Mouse (Mus musculus) CH12.LX (cell line): ENCODE measurements at regions not wholly inside any gene's neighbourhood (a gene's known extent, or its start where the extent isn't known, plus 50 kb on each side); places are given as distances from the start of the nearest gene placed in this dataset.

Experiments
- DNase-seq: peaks from one replicate; pipeline ENCODE4 v3.0.0-alpha.2; 2013; ENCODE audit errors: extremely low read depth
- H3K27ac ChIP-seq: 2 replicates; pipeline ENCODE4 v1.5.1; 2012; ENCODE audit warnings: low read depth, mild to moderate bottlenecking, control low read depth, moderate library complexity; ENCODE audit not compliant: insufficient read depth
- H3K27me3 ChIP-seq: replicated peaks from 2 replicates; pipeline ENCODE3; 2012; ENCODE audit warnings: inconsistent platforms
- H3K36me3 ChIP-seq, 2 experiments: replicated peaks in 1 of 2; 2 replicates each; pipeline versions ENCODE3 to v1.6.1; 2012; ENCODE audit warnings: inconsistent platforms in 1 of 2, low read length in 1 of 2, mild to moderate bottlenecking in 1 of 2, mixed read lengths in 1 of 2, moderate library complexity in 1 of 2; ENCODE audit not compliant: control insufficient read depth in 1 of 2, insufficient read depth in 1 of 2
- H3K4me1 ChIP-seq, 2 experiments: 2 replicates each; pipeline ENCODE4 v1.6.1; 2012; ENCODE audit warnings: inconsistent platforms in 1 of 2, moderate library complexity in 1 of 2; ENCODE audit not compliant: insufficient read depth in 2 of 2, control insufficient read depth in 1 of 2
- H3K4me2 ChIP-seq: 2 replicates; pipeline ENCODE4 v1.6.1; 2012; ENCODE audit warnings: low read depth, mild to moderate bottlenecking, control low read depth; ENCODE audit not compliant: poor library complexity, insufficient read depth, severe bottlenecking
- H3K4me3 ChIP-seq, 3 experiments: fragments of 150-350 bp in 1 of 3; sonication (generic) in 1 of 3; replicated peaks in 1 of 3; 2 replicates each; pipeline versions ENCODE3 to v1.5.1; 2011 to 2012; ENCODE audit warnings: low read depth in 2 of 3, low read length in 2 of 3, mild to moderate bottlenecking in 2 of 3, moderate library complexity in 2 of 3, control low read depth in 1 of 3, improper control_type of control experiment in 1 of 3, inconsistent platforms in 1 of 3, mixed read lengths in 1 of 3; ENCODE audit not compliant: poor library complexity in 1 of 3
- H3K79me2 ChIP-seq: replicated peaks from 2 replicates; pipeline ENCODE4 v1.6.1; 2012; ENCODE audit warnings: mild to moderate bottlenecking, moderate library complexity; ENCODE audit not compliant: control insufficient read depth, poor library complexity, insufficient read depth, severe bottlenecking; ENCODE audit errors: extremely low read depth
- H3K9ac ChIP-seq: 2 replicates; pipeline ENCODE4 v1.6.1; 2012; ENCODE audit warnings: low read depth, mild to moderate bottlenecking, control low read depth, moderate library complexity; ENCODE audit not compliant: insufficient read depth
- H3K9me3 ChIP-seq: replicated peaks from 2 replicates; pipeline ENCODE3; 2012; ENCODE audit warnings: low read length, inconsistent platforms, mixed read lengths
- BHLHE40 ChIP-seq: IDR thresholded peaks from 2 replicates; pipeline ENCODE4 v1.6.1; 2011; ENCODE audit warnings: mild to moderate bottlenecking, low read depth, low read length, improper control_type of control experiment
- CHD1 ChIP-seq: IDR thresholded peaks from 2 replicates; pipeline ENCODE4 v1.6.1; 2012; ENCODE audit warnings: low read depth, low read length, improper control_type of control experiment, inconsistent platforms
- CHD2 ChIP-seq: IDR thresholded peaks from 2 replicates; pipeline ENCODE4 v1.6.1; 2011; ENCODE audit warnings: low read length, improper control_type of control experiment
- CTCF ChIP-seq, 2 experiments: IDR thresholded peaks in 1 of 2; conservative IDR thresholded peaks in 1 of 2; 2 replicates each; pipeline ENCODE4 v1.5.1; 2011 to 2012; ENCODE audit warnings: low read depth in 2 of 2, low read length in 2 of 2, improper control_type of control experiment in 1 of 2, inconsistent platforms in 1 of 2, mild to moderate bottlenecking in 1 of 2, moderate library complexity in 1 of 2
- E2F4 ChIP-seq: IDR thresholded peaks from 2 replicates; pipeline ENCODE4 v1.6.1; 2011; ENCODE audit warnings: low read depth, low read length, improper control_type of control experiment; ENCODE audit not compliant: insufficient replicate concordance
- ELF1 ChIP-seq: IDR thresholded peaks from 2 replicates; pipeline ENCODE4 v1.6.1; 2014; ENCODE audit warnings: low read depth, mild to moderate bottlenecking, inconsistent platforms, low read length, improper control_type of control experiment
- EP300 ChIP-seq: IDR thresholded peaks from 2 replicates; pipeline ENCODE4 v1.6.1; 2011; ENCODE audit warnings: low read length, improper control_type of control experiment
- GABPA ChIP-seq: IDR thresholded peaks from 2 replicates; pipeline ENCODE4 v1.6.1; 2012; ENCODE audit warnings: low read depth, low read length, improper control_type of control experiment, inconsistent platforms; ENCODE audit not compliant: insufficient replicate concordance
- HCFC1 ChIP-seq: IDR thresholded peaks from 2 replicates; pipeline ENCODE4 v1.6.1; 2012; ENCODE audit warnings: low read depth, mild to moderate bottlenecking, inconsistent platforms, low read length, improper control_type of control experiment
- JUND ChIP-seq: conservative IDR thresholded peaks from 2 replicates; pipeline ENCODE4 v1.6.1; 2011; ENCODE audit warnings: low read depth, low read length, improper control_type of control experiment
- KAT2A ChIP-seq: IDR thresholded peaks from 2 replicates; pipeline ENCODE4 v1.6.1; 2012; ENCODE audit warnings: low read length, improper control_type of control experiment, inconsistent platforms; ENCODE audit not compliant: insufficient replicate concordance
- MAFK ChIP-seq: IDR thresholded peaks from 2 replicates; pipeline ENCODE4 v1.6.1; 2011; ENCODE audit warnings: low read length, improper control_type of control experiment; ENCODE audit not compliant: insufficient replicate concordance
- MAX ChIP-seq: IDR thresholded peaks from 2 replicates; pipeline ENCODE4 v1.6.1; 2011; ENCODE audit warnings: low read length, improper control_type of control experiment
- MEF2A ChIP-seq: IDR thresholded peaks from 2 replicates; pipeline ENCODE4 v1.6.1; 2014; ENCODE audit warnings: low read depth, mild to moderate bottlenecking, inconsistent platforms, low read length, improper control_type of control experiment, borderline replicate concordance
- MXI1 ChIP-seq: IDR thresholded peaks from 2 replicates; pipeline ENCODE4 v1.6.1; 2011; ENCODE audit warnings: mild to moderate bottlenecking, low read depth, low read length, improper control_type of control experiment
- NRF1 ChIP-seq: IDR thresholded peaks from 2 replicates; pipeline ENCODE4 v1.6.1; 2014; ENCODE audit warnings: low read depth, mild to moderate bottlenecking, inconsistent platforms, low read length, improper control_type of control experiment, moderate library complexity
- PAX5 ChIP-seq: IDR thresholded peaks from 2 replicates; pipeline ENCODE4 v1.6.1; 2012; ENCODE audit warnings: low read length, inconsistent platforms, mixed read lengths
- POLR2A ChIP-seq: IDR thresholded peaks from 2 replicates; pipeline ENCODE4 v1.6.1; 2011; ENCODE audit warnings: low read depth, mild to moderate bottlenecking, improper control_type of control experiment, low read length
- POLR2AphosphoS2 ChIP-seq: IDR thresholded peaks from 2 replicates; pipeline ENCODE4 v1.6.1; 2011; ENCODE audit warnings: low read depth, low read length, improper control_type of control experiment
- RAD21 ChIP-seq: IDR thresholded peaks from 2 replicates; pipeline ENCODE4 v1.6.1; 2011; ENCODE audit warnings: low read depth, mild to moderate bottlenecking, low read length, improper control_type of control experiment, moderate library complexity
- RCOR1 ChIP-seq: conservative IDR thresholded peaks from 2 replicates; pipeline ENCODE4 v1.6.1; 2012; ENCODE audit warnings: low read depth, mild to moderate bottlenecking, inconsistent platforms, low read length, improper control_type of control experiment
- SIN3A ChIP-seq: IDR thresholded peaks from 2 replicates; pipeline ENCODE4 v1.6.1; 2012; ENCODE audit warnings: low read length, improper control_type of control experiment, inconsistent platforms
- TBP ChIP-seq: conservative IDR thresholded peaks from 2 replicates; pipeline ENCODE4 v1.6.1; 2011; ENCODE audit warnings: low read depth, low read length, improper control_type of control experiment
- TCF12 ChIP-seq: IDR thresholded peaks from 2 replicates; pipeline ENCODE4 v1.6.1; 2014; ENCODE audit warnings: low read depth, mild to moderate bottlenecking, inconsistent platforms, low read length, improper control_type of control experiment
- UBTF ChIP-seq: IDR thresholded peaks from 2 replicates; pipeline ENCODE4 v1.6.1; 2012; ENCODE audit warnings: low read depth, mild to moderate bottlenecking, inconsistent platforms, low read length, improper control_type of control experiment, moderate library complexity
- USF1 ChIP-seq: IDR thresholded peaks from 2 replicates; pipeline ENCODE4 v1.6.1; 2014; ENCODE audit warnings: low read depth, mild to moderate bottlenecking, inconsistent platforms, low read length, improper control_type of control experiment
- USF2 ChIP-seq: conservative IDR thresholded peaks from 2 replicates; pipeline ENCODE4 v1.6.1; 2011; ENCODE audit warnings: low read depth, low read length, improper control_type of control experiment
- ZC3H11A ChIP-seq: IDR thresholded peaks from 2 replicates; pipeline ENCODE4 v1.6.1; 2012; ENCODE audit warnings: low read depth, mild to moderate bottlenecking, inconsistent platforms, low read length, improper control_type of control experiment
- ZKSCAN1 ChIP-seq: IDR thresholded peaks from 2 replicates; pipeline ENCODE4 v1.6.1; 2012; ENCODE audit warnings: low read depth, inconsistent platforms, low read length, improper control_type of control experiment, borderline replicate concordance
- dilution Hi-C: fragments of 300-500 bp; cut with MboI; formaldehyde crosslinking; loops from 2 replicates; pipeline ENCODE4 v1.14.3; 2020; ENCODE audit warnings: low sequenced_read_pairs; ENCODE audit not compliant: extremely low pct_unique_long_range_greater_than_20kb, extremely low pct_ligation_motif_present
- in situ Hi-C: fragments of 300-500 bp; cut with MboI; formaldehyde crosslinking; loops from 3 replicates; pipeline ENCODE4 v1.14.3; 2019; ENCODE audit warnings: low sequenced_read_pairs, low pct_ligation_motif_present, low pct_unique_long_range_greater_than_20kb, mixed read lengths

- no peak for DNase-seq
- in situ Hi-C loops (no loop called here), dilution Hi-C loops (no loop called here)
- peaks cover 24% of the 10 kb centered on the region for H3K9me3 ChIP-seq
- no peak overlapping the region for H3K4me3 ChIP-seq
- no peaks in the 10 kb centered on the region for H3K36me3 ChIP-seq
- H3K4me2 ChIP-seq = no peak overlapping the region
- H3K27me3 ChIP-seq = no peaks in the 10 kb centered on the region
- no peaks in the 10 kb centered on the region for H3K4me1 ChIP-seq
- H3K9ac ChIP-seq = no peak overlapping the region
- no peak overlapping the region for H3K27ac ChIP-seq
- TF ChIP-seq CTCF (conservative IDR thresholded peaks at IDR 0.05 in 1 of 2, IDR thresholded peaks at IDR 0.05 in 1 of 2; ENCODE audit: low read depth in 2 of 2, low read length in 2 of 2) (no peak), RCOR1 (no peak), EP300 (no peak), USF1 (no peak), ZKSCAN1 (no peak), PAX5 (no peak), ZC3H11A (no peak), TBP (no peak), TCF12 (no peak), RAD21 (no peak), CHD2 (no peak), POLR2A (no peak), E2F4 (no peak), JUND (no peak), CHD1 (no peak), KAT2A (no peak), BHLHE40 (no peak), USF2 (no peak), MAFK (no peak), SIN3A (no peak)
- H3K79me2 ChIP-seq = no peaks in the 10 kb centered on the region
Measured at GRCm38 (mm10) chr17:61137006-61137405, 1744.1 kb downstream of the Efna5 start.

- no peaks in the 10 kb centered on the region for H3K27me3 ChIP-seq
- no peak for DNase-seq
- H3K4me2 ChIP-seq = no peak overlapping the region
- no peaks in the 10 kb centered on the region for H3K36me3 ChIP-seq
- H3K4me3 ChIP-seq = no peak overlapping the region
- no peak overlapping the region for H3K27ac ChIP-seq
- in situ Hi-C loops (no loop called here), dilution Hi-C loops (no loop called here)
- no peaks in the 10 kb centered on the region for H3K79me2 ChIP-seq
- no peaks in the 10 kb centered on the region for H3K4me1 ChIP-seq
- TF ChIP-seq ELF1 (no peak), POLR2AphosphoS2 (no peak), CHD2 (no peak), KAT2A (no peak), GABPA (no peak), MXI1 (no peak), HCFC1 (no peak), CHD1 (no peak), NRF1 (no peak), MEF2A (no peak), E2F4 (no peak), PAX5 (no peak), TBP (no peak), UBTF (no peak), MAX (no peak), RCOR1 (no peak), RAD21 (no peak)
- peaks cover 15% of the 10 kb centered on the region for H3K9me3 ChIP-seq
- H3K9ac ChIP-seq = no peak overlapping the region
Measured at GRCm38 (mm10) chr17:61127767-61128166, 1753.3 kb downstream of the Efna5 start.
